Mouse (Mus musculus): ENCODE measurements around the gene Crlf3. TPM values are rescaled to one million over a fixed set of nuclear protein-coding genes. Genes with fewer than 3 reads are reported as not detected.
"Not testable (repeated sequence)": the region's sequence is repeated elsewhere in the genome, so short reads cannot be mapped to it uniquely, and the experiment has no call there.

Gene Crlf3
- total and polyA plus RNA-seq, 3 experiments, result 67.6 to 257 (median 132) TPM

DNA sequence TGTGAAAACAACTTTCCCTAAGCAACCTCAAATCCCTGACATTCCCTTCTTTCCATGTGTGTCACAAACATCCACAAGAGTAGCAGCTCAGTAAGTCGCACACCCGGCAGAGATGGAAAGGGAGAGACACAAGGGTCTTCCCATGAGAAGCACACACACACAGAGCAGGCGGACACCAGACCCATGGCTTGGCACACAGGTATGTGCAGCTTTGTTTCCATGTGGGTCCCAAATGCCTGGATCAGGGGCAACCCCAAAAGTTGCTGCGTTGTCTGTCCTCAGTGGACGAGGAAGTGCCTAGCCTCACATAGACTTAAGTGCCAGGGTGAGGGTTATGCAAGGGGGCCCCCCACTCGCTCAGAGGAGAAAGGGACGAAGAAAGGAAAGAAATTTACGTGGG is 43.3 kb downstream of the Crlf3 start:
- no peaks in the 10 kb centered on the region for H3K9me3 ChIP-seq (replicated peaks)
- DNase-seq (ENCODE audit: low spot score), result no peak
- no peak overlapping the region for H3K4me3 ChIP-seq (ENCODE audit: low read depth, low read length)
- H3K36me3 ChIP-seq (replicated peaks), result peaks cover 42% of the 10 kb centered on the region
- TF ChIP-seq GATA2 (IDR thresholded peaks at IDR 0.05; ENCODE audit: borderline replicate concordance, low read depth, low read length), result no peak
- TF ChIP-seq TAL1 (conservative IDR thresholded peaks at IDR 0.05; ENCODE audit: low read depth, low read length), result no peak
- TF ChIP-seq GATA1 (IDR thresholded peaks at IDR 0.05; ENCODE audit: borderline replicate concordance, low read length), result no peak
- TF ChIP-seq CTCF (IDR thresholded peaks at IDR 0.05; ENCODE audit: low read depth, low read length), result no peak
- TF ChIP-seq POLR2AphosphoS5 (IDR thresholded peaks at IDR 0.05; ENCODE audit: insufficient replicate concordance, low read depth, low read length), result no peak
- no peaks in the 10 kb centered on the region for H3K27me3 ChIP-seq (ENCODE audit: insufficient read depth, low read length)
- no peaks in the 10 kb centered on the region for H3K4me1 ChIP-seq (ENCODE audit: insufficient read depth, low read depth, low read length)
- no peak for ATAC-seq (ENCODE audit: extremely low read depth, insufficient number of reproducible peaks, low FRiP score, poor library complexity, severe bottlenecking)

DNA sequence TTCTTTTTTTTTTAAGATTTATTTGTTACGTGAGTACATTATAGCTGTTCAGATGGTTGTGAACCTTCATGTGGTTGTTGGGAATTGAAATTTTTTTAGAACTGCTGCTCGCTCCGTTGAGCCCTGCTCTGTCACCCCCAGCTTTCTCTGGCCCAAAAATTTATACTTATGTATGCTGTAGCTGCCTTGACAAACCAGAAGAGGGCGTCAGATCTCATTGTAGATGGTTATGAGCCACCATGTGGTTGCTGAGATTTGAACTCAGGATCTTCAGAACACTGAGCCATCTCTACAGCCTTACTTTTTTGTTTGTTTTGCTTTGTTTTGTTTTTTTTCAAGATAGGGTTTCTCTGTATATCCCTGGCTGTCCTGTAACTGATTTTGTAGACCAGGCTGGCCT is 59.5 kb downstream of the Crlf3 start:
- ATAC-seq (ENCODE audit: extremely low read depth, insufficient number of reproducible peaks, low FRiP score, poor library complexity, severe bottlenecking), result no peak
- H3K36me3 ChIP-seq (replicated peaks), result peaks cover 90% of the 10 kb centered on the region

DNA sequence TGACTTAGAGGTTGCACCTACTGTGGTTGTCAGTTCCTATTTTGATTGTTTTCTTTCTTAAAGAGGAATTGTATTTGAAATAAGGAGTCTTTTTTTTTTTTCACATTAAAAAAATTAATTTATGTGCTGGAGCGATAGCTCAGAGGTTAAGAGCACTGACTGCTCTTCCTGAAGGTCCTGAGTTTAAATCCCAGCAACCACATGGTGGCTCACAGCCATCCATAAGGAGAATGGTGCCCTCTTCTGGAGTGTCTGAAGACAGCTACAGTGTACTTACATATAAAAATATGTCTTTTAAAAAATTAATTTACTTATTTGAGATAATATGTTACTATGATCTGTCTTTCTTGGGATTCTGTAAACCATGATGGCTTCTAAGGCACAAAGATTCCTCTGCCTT is 61.0 kb downstream of the Crlf3 start:
- Histone ChIP-seq H3K4me1 (ENCODE audit: insufficient read depth, low read depth, low read length) (no peaks in the 10 kb centered on the region), H3K4me3 (ENCODE audit: low read depth, low read length) (no peak overlapping the region), H3K27me3 (ENCODE audit: insufficient read depth, low read length) (no peaks in the 10 kb centered on the region), H3K36me3 (replicated peaks) (peaks cover 89% of the 10 kb centered on the region), H3K9me3 (replicated peaks) (no peaks in the 10 kb centered on the region)
- TF ChIP-seq GATA2 (IDR thresholded peaks at IDR 0.05; ENCODE audit: borderline replicate concordance, low read depth, low read length), result no peak
- DNase-seq (ENCODE audit: low spot score) (no peak), ATAC-seq (ENCODE audit: extremely low read depth, insufficient number of reproducible peaks, low FRiP score, poor library complexity, severe bottlenecking) (no peak)

More for the DNA sequence above, 59.5 kb downstream of the Crlf3 start:
- H3K4me1 ChIP-seq (ENCODE audit: insufficient read depth, low read depth, low read length), result no peaks in the 10 kb centered on the region
- no peaks in the 10 kb centered on the region for H3K9me3 ChIP-seq (replicated peaks)
- DNase-seq (ENCODE audit: low spot score), result no peak
- TF ChIP-seq POLR2AphosphoS5 (IDR thresholded peaks at IDR 0.05; ENCODE audit: insufficient replicate concordance, low read depth, low read length) (no peak), GATA1 (IDR thresholded peaks at IDR 0.05; ENCODE audit: borderline replicate concordance, low read length) (no peak)
- H3K4me3 ChIP-seq (ENCODE audit: low read depth, low read length), result no peak overlapping the region
- H3K27me3 ChIP-seq (ENCODE audit: insufficient read depth, low read length), result no peaks in the 10 kb centered on the region

DNA sequence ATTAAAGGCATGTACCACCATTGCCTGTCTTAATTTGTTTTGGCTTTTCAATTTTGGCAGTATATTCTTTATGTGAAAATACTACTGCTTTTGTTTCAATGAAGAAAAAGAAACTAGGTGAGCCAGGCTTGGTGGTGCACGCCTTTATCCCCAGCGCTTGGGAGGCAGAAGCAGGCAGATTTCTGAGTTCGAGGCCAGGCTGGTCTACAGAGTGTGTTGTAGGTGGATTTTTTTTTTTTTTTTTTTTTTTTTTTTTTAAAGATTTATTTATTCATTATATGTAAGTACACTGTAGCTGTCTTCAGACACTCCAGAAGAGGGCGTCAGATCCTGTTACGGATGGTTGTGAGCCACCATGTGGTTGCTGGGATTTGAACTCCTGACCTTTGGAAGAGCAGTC is 64.3 kb downstream of the Crlf3 start:
- H3K4me3 ChIP-seq (ENCODE audit: low read depth, low read length); DNase-seq (ENCODE audit: low spot score); H3K9me3 ChIP-seq (replicated peaks); H3K27me3 ChIP-seq (ENCODE audit: insufficient read depth, low read length); H3K4me1 ChIP-seq (ENCODE audit: insufficient read depth, low read depth, low read length); ATAC-seq (ENCODE audit: extremely low read depth, insufficient number of reproducible peaks, low FRiP score, poor library complexity, severe bottlenecking): not testable (repeated sequence)
- H3K36me3 ChIP-seq (replicated peaks), result peaks cover 88% of the 10 kb centered on the region

Other genes with a start within 250 kb of the Crlf3 start
- 41.9 and 65.5 TPM in 2 replicates for gene Utp6, start 118.6 kb downstream of the Crlf3 start, total RNA-seq (2014; fragmentation: Nextera tagmentation)
- 118 and 126 TPM in 2 replicates for gene Utp6, start 118.6 kb downstream of the Crlf3 start, total RNA-seq (2017)
- 3.5 and 6.2 TPM in 2 replicates for gene Utp6, start 118.6 kb downstream of the Crlf3 start, polyA plus RNA-seq (2012)
- 300 and 318 TPM in 2 replicates for gene Suz12, start 87.9 kb downstream of the Crlf3 start, total RNA-seq (2014; fragmentation: Nextera tagmentation)
- gene Suz12, start 87.9 kb downstream of the Crlf3 start, total RNA-seq (2017), result 102 and 131 TPM in 2 replicates
- 43.7 and 60.7 TPM in 2 replicates for gene Suz12, start 87.9 kb downstream of the Crlf3 start, polyA plus RNA-seq (2012)
- 88.0 and 98.7 TPM in 2 replicates for gene Atad5, start 8.4 kb upstream of the Crlf3 start, total RNA-seq (2014; fragmentation: Nextera tagmentation)
- gene Atad5, start 8.4 kb upstream of the Crlf3 start, total RNA-seq (2017), result 61.9 and 69.2 TPM in 2 replicates
- gene Atad5, start 8.4 kb upstream of the Crlf3 start, polyA plus RNA-seq (2012), result 6.7 and 7.0 TPM in 2 replicates
- gene Tefm, start 61.2 kb upstream of the Crlf3 start, total RNA-seq (2014; fragmentation: Nextera tagmentation), result 15.9 and 16.3 TPM in 2 replicates
- 24.4 and 27.1 TPM in 2 replicates for gene Tefm, start 61.2 kb upstream of the Crlf3 start, total RNA-seq (2017)
- gene Tefm, start 61.2 kb upstream of the Crlf3 start, polyA plus RNA-seq (2012), result 1.0 and 1.4 TPM in 2 replicates
- gene Adap2, start 73.1 kb upstream of the Crlf3 start, total RNA-seq (2014; fragmentation: Nextera tagmentation), result not detected in 2 replicates
- gene Adap2, start 73.1 kb upstream of the Crlf3 start, total RNA-seq (2017), result not detected in 2 replicates
- gene Adap2, start 73.1 kb upstream of the Crlf3 start, polyA plus RNA-seq (2012), result not detected in 2 replicates
- 9.6 and 10.4 TPM in 2 replicates for gene Rnf135, start 102.9 kb upstream of the Crlf3 start, total RNA-seq (2014; fragmentation: Nextera tagmentation)
- gene Rnf135, start 102.9 kb upstream of the Crlf3 start, total RNA-seq (2017), result 6.8 TPM in 2 replicates
- gene Rnf135, start 102.9 kb upstream of the Crlf3 start, polyA plus RNA-seq (2012), result 4.0 and 5.3 TPM in 2 replicates
- 80.3 and 87.3 TPM in 2 replicates for gene Rhot1, start 128.0 kb upstream of the Crlf3 start, total RNA-seq (2014; fragmentation: Nextera tagmentation)
- 56.4 and 64.8 TPM in 2 replicates for gene Rhot1, start 128.0 kb upstream of the Crlf3 start, total RNA-seq (2017)
- 5.1 and 5.3 TPM in 2 replicates for gene Rhot1, start 128.0 kb upstream of the Crlf3 start, polyA plus RNA-seq (2012)
- gene Rhbdl3, start 219.9 kb upstream of the Crlf3 start, total RNA-seq (2014; fragmentation: Nextera tagmentation), result not detected in 2 replicates
- 0.06 and 0.44 TPM in 2 replicates for gene Rhbdl3, start 219.9 kb upstream of the Crlf3 start, total RNA-seq (2017)
- gene Rhbdl3, start 219.9 kb upstream of the Crlf3 start, polyA plus RNA-seq (2012), result 0.02 TPM in 1 of 2 replicates, not detected in the other

Measured in G1E (cell line).